In genomic region chr6:66493685-66494084, GRCm38 (mm10) we compare ENCODE assay signal across 22 mouse cellular contexts.
"Had no signal": no experiment of that assay in that cellular context is flagged by ENCODE, and none has a peak within 500 bp of the region (broad histone marks: within the 10 kb centered on the region; RNA-seq: fewer than 3 reads in every experiment).

No protein-coding gene starts in this region.

- ATAC-seq: liver, postnatal 0 days; lung, postnatal 0 days; midbrain, embryonic 13.5 days; midbrain, embryonic 15.5 days had no signal

- H3K9ac ChIP-seq: liver, embryonic 13.5 days; liver, embryonic 15.5 days; liver, postnatal 0 days; lung, embryonic 15.5 days; midbrain, embryonic 13.5 days; midbrain, embryonic 15.5 days; neural tube, embryonic 13.5 days; neural tube, embryonic 15.5 days had no signal

- H3K4me2 ChIP-seq: liver, embryonic 11.5 days; liver, embryonic 13.5 days; liver, embryonic 15.5 days; lung, embryonic 15.5 days; midbrain, embryonic 11.5 days; midbrain, embryonic 13.5 days; midbrain, embryonic 15.5 days; neural tube, embryonic 13.5 days; neural tube, embryonic 15.5 days had no signal

- H3K4me1 ChIP-seq: liver, embryonic 13.5 days; liver, embryonic 15.5 days; lung, embryonic 15.5 days; megakaryocyte, embryonic 14.5 days; midbrain, embryonic 13.5 days; midbrain, embryonic 15.5 days; neural tube, embryonic 13.5 days; neural tube, embryonic 15.5 days had no signal

- DNase-seq: liver, embryonic 13.5 days; liver, postnatal 0 days; lung, adult 2 months; lung, postnatal 14 days; lung, postnatal 36 days; retina, postnatal 1 day; right cerebral cortex, adult 18-20 months; right cerebral cortex, postnatal 25 days; right cerebral cortex, postnatal 4 days; spleen, adult 18-20 months; thymus, adult 18-20 months had no signal

- H3K9me3 ChIP-seq: liver, embryonic 13.5 days; liver, embryonic 15.5 days; lung, embryonic 15.5 days; midbrain, embryonic 13.5 days; midbrain, embryonic 15.5 days; neural tube, embryonic 13.5 days; neural tube, embryonic 15.5 days had no signal

- H3K27ac ChIP-seq: liver, embryonic 13.5 days; liver, embryonic 15.5 days; lung, embryonic 15.5 days; macrophage; midbrain, embryonic 13.5 days; midbrain, embryonic 15.5 days; neural tube, embryonic 13.5 days; neural tube, embryonic 15.5 days had no signal

- H3K36me3 ChIP-seq: liver, embryonic 13.5 days; liver, embryonic 15.5 days; lung, embryonic 15.5 days; midbrain, embryonic 13.5 days; midbrain, embryonic 15.5 days; neural tube, embryonic 13.5 days; neural tube, embryonic 15.5 days had no signal

- H3K27me3 ChIP-seq: liver, embryonic 13.5 days; liver, embryonic 15.5 days; lung, embryonic 15.5 days; megakaryocyte, embryonic 14.5 days; midbrain, embryonic 13.5 days; midbrain, embryonic 15.5 days; neural tube, embryonic 13.5 days; neural tube, embryonic 15.5 days had no signal

- H3K4me3 ChIP-seq: liver, embryonic 13.5 days; liver, embryonic 15.5 days; lung, embryonic 15.5 days; megakaryocyte, embryonic 14.5 days; midbrain, embryonic 13.5 days; midbrain, embryonic 15.5 days; neural tube, embryonic 13.5 days; neural tube, embryonic 15.5 days had no signal
